ENCODE assay signal across 12 mouse cellular contexts in the genomic region with DNA sequence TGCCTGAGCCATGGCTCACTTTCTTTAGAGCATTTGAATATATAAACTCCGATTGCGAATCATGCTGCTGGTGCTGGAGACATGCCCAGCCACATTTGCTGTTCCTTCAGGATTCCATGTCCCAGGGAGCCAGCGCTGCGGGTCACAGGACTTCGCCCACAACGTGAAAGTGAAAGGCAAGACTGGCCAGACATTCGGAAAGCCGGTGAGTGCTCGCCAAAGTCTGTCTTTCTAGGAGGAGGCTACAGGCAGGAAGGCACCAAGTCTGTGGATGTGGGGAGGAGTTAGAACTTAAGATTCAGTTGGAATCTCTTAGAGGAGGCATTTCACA. TPM values are rescaled to one million over a fixed set of nuclear protein-coding genes. Genes with fewer than 3 reads are reported as not detected.
DNase-seq lines count a peak whose midpoint lies in the region.
"Had no signal": no experiment of that assay in that cellular context is flagged by ENCODE, and none has a peak within 500 bp of the region (broad histone marks: within the 10 kb centered on the region; RNA-seq: fewer than 3 reads in every experiment).

No protein-coding gene starts in this region.

- DNase-seq in gastrocnemius, adult 18-20 months (ENCODE audit: low spot score) = peak; percentile 25
- no peak for DNase-seq in gastrocnemius, adult 8-10 months (ENCODE audit: low spot score in 2 of 2)
- peak; percentile 93 for DNase-seq in adipocyte (ENCODE audit: low spot score)
- DNase-seq in heart, embryonic 10.5 days (ENCODE audit: low spot score) = no peak
- no peak for DNase-seq in limb, embryonic 10.5 days (ENCODE audit: low spot score)
- DNase-seq in natural killer cell, adult 2 months (ENCODE audit: low spot score in 2 of 2) = no peak
- no peak for DNase-seq in spleen, postnatal 10 days (ENCODE audit: low spot score in 2 of 2)
- DNase-seq in neural tube, embryonic 10.5 days (ENCODE audit: extremely low spot score, low spot score) = no peak
- DNase-seq: adrenal gland, postnatal 25 days; thymus, postnatal 14 days had no signal

- H3K4me1 ChIP-seq in heart, embryonic 10.5 days = peaks cover 63% of the 10 kb centered on the region
- peaks cover 44% of the 10 kb centered on the region for H3K4me1 ChIP-seq in limb, embryonic 10.5 days

- no peaks in the 10 kb centered on the region for H3K9me3 ChIP-seq in heart, embryonic 10.5 days
- no peaks in the 10 kb centered on the region for H3K9me3 ChIP-seq in limb, embryonic 10.5 days (replicated peaks)
- H3K9me3 ChIP-seq: liver, embryonic 15.5 days had no signal

- H3K27me3 ChIP-seq in heart, embryonic 10.5 days (ENCODE audit: insufficient read depth, poor library complexity, severe bottlenecking) = 0 out of 2 replicates have a peak, but pooled peaks cover 5% of the 10 kb centered on the region
- 0 out of 2 replicates have a peak, but pooled peaks cover 5% of the 10 kb centered on the region for H3K27me3 ChIP-seq in limb, embryonic 10.5 days (ENCODE audit: low read depth, poor library complexity, severe bottlenecking)
- H3K27me3 ChIP-seq: CH12.LX had no signal

- H3K27ac ChIP-seq in heart, embryonic 10.5 days = peak overlapping the region; percentile 57
- H3K27ac ChIP-seq in limb, embryonic 10.5 days = 0 out of 2 replicates have a peak overlapping the region, but pooled peaks have one; percentile 22
- H3K27ac ChIP-seq: liver, embryonic 15.5 days had no signal

- H3K36me3 ChIP-seq in heart, embryonic 10.5 days = no peaks in the 10 kb centered on the region
- H3K36me3 ChIP-seq in limb, embryonic 10.5 days = no peaks in the 10 kb centered on the region
- H3K36me3 ChIP-seq: liver, embryonic 15.5 days had no signal

- 49% methylated on average over 9 of the region's 9 CpGs for WGBS in heart, embryonic 10.5 days
- 55% methylated on average over 9 of the region's 9 CpGs for WGBS in limb, embryonic 10.5 days

- no peak overlapping the region for H3K4me3 ChIP-seq in heart, embryonic 10.5 days
- no peak overlapping the region for H3K4me3 ChIP-seq in limb, embryonic 10.5 days
- H3K4me3 ChIP-seq: liver, embryonic 15.5 days had no signal

RNA-seq across cellular contexts. Expression of gene Rasl11b, which starts 5.0 kb away (rescaled TPM):
- 1 to 10 TPM; 2.8 to 4.7 TPM for total RNA-seq in gastrocnemius, adult 18-20 months (2021)
- total RNA-seq in gastrocnemius, adult 8-10 months (2022) = 10 to 100 TPM in 1 of 4 experiments, 1 to 10 TPM in 3; 1.4 to 10.6 (median 2.7) TPM
- 58.3 and 65.9 TPM in 2 replicates for polyA plus RNA-seq in heart, embryonic 10.5 days (2016; fragmentation: Nextera tagmentation; extraction: Ambion mirVana)
- polyA plus RNA-seq in limb, embryonic 10.5 days (2016; fragmentation: Nextera tagmentation; extraction: Ambion mirVana) = 40.7 and 91.2 TPM in 2 replicates

Comparison
In these comparisons a context has a peak if more than half of its experiments do, and no peak if none do; other contexts are left out.
1. DNase-seq: peak in gastrocnemius, adult 18-20 months (single experiment) and adipocyte (single experiment); none in gastrocnemius, adult 8-10 months (0 of 2), heart, embryonic 10.5 days (single experiment), limb, embryonic 10.5 days (single experiment), natural killer cell, adult 2 months (0 of 2), spleen, postnatal 10 days (0 of 2) and neural tube, embryonic 10.5 days (single experiment).